Mouse (Mus musculus): ENCODE measurements around the gene Itgb5. TPM values are rescaled to one million over a fixed set of nuclear protein-coding genes. Genes with fewer than 3 reads are reported as not detected.

Gene Itgb5
- total RNA-seq, 2 experiments from 2014 or later = 25.9 to 27.8 TPM

DNA sequence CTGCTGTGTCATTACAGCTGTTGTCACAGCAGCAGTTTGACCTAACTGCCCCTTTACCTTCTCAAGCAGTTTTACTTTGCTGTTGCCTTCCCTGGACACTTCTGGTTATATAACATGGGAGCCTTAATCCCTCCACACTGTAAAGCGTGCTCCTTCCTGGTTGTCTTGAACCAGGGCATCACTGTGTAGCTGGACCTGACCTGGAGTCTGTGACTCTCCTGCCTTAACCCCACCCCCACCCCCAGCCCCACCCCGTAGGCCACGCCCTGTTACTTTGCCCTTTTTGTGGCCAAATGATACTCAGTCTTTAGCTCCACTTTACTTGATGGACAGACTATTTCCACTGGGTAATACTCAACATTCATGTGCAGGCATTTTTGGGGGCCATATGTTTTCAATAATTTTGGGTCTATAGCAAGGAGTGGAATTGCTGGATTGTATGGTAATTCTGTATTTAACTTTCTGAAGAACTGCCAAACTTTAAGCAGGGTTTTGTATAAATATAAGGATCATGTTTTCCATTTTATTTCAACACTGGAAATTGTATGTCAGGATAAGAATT, 40.8 kb downstream of the Itgb5 start:
- DNase-seq (ENCODE audit: extremely low spot score in 1 of 2, low spot score in 2 of 2) = no peak

GRCm38 (mm10) chr16:33870988-33871758, 41.7 kb downstream of the Itgb5 start:
- intact Hi-C loops (cut with DNase I) = no loop called here
- no peak for DNase-seq (ENCODE audit: extremely low spot score in 1 of 2, low spot score in 2 of 2)

More for the DNA sequence above, 40.8 kb downstream of the Itgb5 start:
- intact Hi-C loops (cut with DNase I) = no loop called here

GRCm38 (mm10) chr16:33871865-33872443, 42.5 kb downstream of the Itgb5 start:
- intact Hi-C loops (cut with DNase I) = no loop called here
- peak in 1 of 2 experiments; percentile 46 for DNase-seq (ENCODE audit: extremely low spot score in 1 of 2, low spot score in 2 of 2)

DNA sequence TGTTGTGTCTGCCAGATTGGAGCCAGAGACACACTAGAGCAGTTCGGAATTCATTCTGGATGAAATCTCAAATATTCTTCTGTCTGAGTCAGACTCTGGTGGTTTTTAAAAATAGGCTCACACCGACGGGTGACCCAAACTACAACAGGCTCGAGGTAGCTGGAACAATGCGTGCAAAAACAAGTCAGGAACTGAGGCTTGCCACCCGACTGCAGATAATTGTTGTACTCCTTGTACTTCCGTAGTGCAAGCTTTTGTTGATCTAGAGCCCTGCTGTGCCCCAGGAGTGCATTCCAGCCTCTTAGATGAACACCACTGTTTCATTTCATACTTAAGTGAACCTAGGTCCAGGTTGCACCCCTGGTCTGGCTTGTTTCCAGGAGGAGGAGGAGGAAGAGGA, 43.8 kb downstream of the Itgb5 start:
- intact Hi-C loops (cut with DNase I) = no loop called here
- DNase-seq (ENCODE audit: extremely low spot score in 1 of 2, low spot score in 2 of 2) = no peak

DNA sequence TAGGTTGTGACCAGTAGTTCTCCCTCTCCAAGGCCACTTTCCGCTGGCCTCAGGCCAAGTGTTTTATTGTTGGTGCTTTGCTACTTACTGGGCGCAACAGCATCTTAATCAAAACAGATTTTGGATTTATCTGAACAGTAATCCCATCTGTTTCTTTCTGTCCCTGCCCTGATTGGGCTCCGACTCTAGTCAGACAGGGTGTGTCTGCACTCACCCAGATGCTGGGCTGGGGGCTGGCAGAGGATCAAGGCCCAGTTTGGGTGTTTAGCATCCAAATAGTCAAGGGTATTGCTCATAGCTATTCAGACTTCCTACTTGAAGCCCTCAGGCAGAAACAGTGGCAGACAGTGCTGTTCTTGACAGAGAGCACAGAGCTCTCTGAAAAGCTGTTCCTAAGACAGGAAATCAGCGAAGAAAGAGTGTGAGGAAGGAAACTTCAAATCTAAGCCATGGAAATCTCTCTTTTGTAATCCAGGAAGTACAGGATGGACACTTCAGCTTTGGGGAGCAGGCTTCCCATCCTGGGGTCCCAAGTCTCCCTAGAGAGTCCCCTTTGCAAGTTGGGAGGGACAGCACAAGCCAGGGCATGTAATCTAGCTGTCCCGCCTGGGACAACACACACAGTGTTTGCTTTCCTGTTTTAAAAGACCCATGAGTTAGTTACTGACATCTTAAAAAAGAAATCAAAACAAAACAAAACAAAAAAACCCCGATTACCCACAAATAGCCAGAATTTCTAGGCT, 48.7 kb downstream of the Itgb5 start:
- peak in 1 of 2 experiments; percentile 66 for DNase-seq (ENCODE audit: extremely low spot score in 1 of 2, low spot score in 2 of 2)
- intact Hi-C loops (cut with DNase I) = no loop called here

- intact Hi-C loops (cut with DNase I) = no loop called here
- DNase-seq (ENCODE audit: extremely low spot score in 1 of 2, low spot score in 2 of 2) = no peak
Measured at GRCm38 (mm10) chr16:33879031-33879430, 49.6 kb downstream of the Itgb5 start.

GRCm38 (mm10) chr16:33879556-33879955, 50.1 kb downstream of the Itgb5 start:
- intact Hi-C loops (cut with DNase I) = no loop called here
- DNase-seq (ENCODE audit: extremely low spot score in 1 of 2, low spot score in 2 of 2) = no peak

DNA sequence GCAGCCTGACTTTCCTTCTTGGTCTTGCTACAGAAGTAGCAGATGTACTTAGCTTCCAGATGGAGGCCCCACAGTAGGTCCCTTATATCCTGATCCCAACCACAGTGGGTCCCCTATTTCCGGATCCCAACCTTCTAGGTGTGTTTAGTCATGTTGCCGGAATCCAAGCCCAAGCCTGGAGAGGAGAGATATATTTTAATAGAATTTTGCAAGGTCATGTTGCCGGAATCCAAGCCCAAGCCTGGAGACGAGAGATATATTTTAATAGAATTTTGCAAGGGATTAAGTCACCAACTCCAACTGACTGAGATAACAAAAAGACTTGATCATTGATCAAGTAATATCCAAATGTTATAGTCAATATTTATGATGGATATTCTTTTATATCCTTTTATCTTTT, 51.3 kb downstream of the Itgb5 start:
- intact Hi-C loops (cut with DNase I) = no loop called here
- no peak for DNase-seq (ENCODE audit: extremely low spot score in 1 of 2, low spot score in 2 of 2)

DNA sequence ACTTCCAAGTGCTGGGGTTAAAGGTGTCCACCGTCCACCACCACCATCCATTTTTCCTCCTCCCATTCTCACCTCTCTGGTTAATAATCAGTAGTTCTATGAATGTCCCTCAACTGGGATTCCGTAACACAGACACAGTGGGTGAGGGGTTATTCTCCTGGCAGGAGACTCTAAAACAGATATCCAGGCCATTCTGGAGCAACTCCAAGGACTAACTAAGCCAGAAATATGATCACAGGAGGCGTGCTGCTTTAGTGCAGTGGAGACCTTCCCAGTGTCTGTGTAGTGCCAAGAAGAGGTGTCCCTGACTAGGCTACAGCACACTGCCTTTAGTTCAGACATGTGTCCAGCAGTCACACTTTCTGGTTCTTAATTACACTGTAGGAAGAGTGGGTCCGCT, 53.1 kb downstream of the Itgb5 start:
- DNase-seq (ENCODE audit: extremely low spot score in 1 of 2, low spot score in 2 of 2) = no peak

DNA sequence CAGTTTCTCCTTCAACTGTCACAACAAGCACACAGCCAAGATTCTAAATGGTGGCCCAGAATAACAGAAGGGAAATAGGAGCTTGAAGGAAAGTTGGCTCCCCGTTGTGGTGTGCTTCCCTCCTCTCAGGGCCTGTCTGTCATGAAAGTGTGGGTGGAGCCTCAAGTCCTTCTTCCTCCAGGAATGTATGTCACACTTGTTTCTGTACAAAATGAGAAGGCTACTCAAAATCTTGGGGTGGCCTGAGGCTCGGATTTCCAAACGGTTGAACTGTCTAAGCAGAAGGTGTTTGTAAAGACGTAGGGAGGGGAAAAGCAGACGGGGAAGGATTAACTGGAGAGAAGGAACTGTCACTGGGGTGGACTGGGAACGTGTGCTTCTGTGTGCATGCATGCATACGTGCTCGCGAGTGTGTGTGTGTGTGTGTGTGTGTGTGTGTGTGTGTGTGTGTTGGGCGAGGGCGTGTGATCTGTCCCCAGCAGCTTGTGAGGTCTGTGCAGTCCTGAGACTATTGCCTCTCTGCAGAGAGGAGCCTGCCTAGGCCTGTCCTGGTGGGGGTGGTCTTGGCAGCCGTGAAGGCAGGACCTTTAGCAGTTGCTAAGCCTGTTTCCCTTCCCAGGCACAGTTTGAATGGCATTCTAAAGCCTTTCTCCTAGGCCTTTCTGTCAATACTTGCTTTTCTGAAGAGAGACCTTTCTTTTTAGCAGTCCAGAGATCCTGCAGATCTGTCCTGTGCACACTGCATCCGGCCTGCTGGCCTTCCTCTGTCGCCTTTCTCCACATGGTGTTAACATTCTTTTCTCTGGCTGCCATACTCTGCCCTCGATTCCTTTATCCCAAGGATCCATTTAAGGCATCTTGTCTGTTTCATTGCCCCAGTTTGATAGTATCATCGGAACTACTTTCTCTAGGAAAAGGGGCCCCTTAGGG, 53.8 kb downstream of the Itgb5 start:
- intact Hi-C loops (cut with DNase I) = no loop called here
- peak; percentile 49 to 58 for DNase-seq (ENCODE audit: extremely low spot score in 1 of 2, low spot score in 2 of 2)

More for the DNA sequence above, 53.1 kb downstream of the Itgb5 start:
- intact Hi-C loops (cut with DNase I) = no loop called here

DNA sequence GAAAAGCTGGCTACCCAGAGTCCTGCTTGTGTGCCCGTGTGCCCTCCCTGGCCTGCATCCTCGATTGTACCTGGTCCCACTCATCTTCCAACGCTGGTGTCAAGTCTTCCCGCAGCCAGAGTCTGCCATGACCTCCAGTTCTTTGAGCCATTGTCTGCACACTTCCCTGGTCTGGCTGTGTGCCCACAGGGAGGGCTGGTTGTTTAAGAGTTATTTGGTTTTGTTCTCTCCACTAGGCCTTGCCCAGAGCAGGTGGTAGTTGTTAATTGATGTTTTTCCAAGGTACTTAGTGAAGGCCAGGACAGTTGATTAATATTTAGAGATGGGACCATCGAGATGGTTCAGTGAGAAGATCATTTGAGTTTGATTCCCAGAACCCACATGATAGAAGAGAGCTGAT, 54.7 kb downstream of the Itgb5 start:
- no peak for DNase-seq (ENCODE audit: extremely low spot score in 1 of 2, low spot score in 2 of 2)
- intact Hi-C loops (cut with DNase I) = no loop called here

DNA sequence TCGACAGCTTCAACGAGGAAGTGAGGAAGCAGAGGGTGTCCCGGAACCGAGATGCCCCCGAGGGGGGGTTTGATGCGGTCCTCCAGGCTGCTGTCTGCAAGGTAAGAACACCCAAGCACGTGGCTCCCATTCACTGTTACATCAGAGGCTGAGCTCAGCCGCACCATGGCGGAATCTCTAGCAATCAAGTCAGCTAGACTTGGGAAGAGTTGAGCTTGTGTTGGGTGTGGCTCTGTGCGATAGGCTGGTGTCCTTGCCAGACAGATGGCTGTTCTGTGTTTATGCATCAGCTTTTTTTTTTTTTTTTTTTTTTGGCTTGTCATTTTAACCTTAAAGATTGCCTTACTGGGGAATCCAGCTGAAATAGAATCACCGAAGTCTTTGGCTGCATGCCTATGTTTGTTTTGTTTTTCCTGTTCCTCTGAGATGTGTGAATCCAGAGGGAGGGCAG, 55.6 kb downstream of the Itgb5 start:
- intact Hi-C loops (cut with DNase I) = no loop called here
- peak in 1 of 2 experiments; percentile 37 for DNase-seq (ENCODE audit: extremely low spot score in 1 of 2, low spot score in 2 of 2)

DNA sequence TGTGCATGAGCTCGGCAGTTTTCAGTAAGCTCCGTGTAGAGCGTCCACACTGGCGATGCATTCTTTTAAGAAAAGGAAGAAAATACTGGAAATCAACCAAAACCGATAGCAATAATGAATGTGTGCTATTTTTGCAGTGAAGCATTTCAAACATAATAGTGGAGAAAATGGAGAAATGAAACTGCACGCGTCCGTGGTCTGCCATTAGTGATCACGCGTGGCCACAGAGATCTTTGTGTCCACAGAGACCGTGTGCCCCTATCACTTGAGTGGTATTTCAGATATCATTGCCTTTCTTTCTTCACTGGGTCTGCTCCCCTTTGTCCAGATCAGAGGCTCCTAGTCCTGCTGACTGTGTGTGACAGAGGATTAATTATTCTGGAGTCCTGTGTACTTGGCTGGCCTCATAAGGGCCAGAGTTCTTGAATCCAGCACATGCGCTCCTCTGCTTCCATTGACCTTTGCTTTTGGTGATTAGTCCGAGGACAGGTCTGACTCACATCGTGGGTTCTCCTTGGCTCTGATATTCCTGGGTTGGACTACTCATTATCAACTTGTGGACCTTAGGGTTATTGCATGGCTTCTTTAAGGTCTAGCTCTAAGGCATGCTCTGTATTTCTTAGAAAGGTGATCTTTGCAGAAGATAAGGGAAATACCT, 56.3 kb downstream of the Itgb5 start:
- no peak for DNase-seq (ENCODE audit: extremely low spot score in 1 of 2, low spot score in 2 of 2)
- intact Hi-C loops (cut with DNase I) = no loop called here

GRCm38 (mm10) chr16:33886665-33887064, 57.2 kb downstream of the Itgb5 start:
- DNase-seq (ENCODE audit: extremely low spot score in 1 of 2, low spot score in 2 of 2) = no peak
- intact Hi-C loops (cut with DNase I) = no loop called here

GRCm38 (mm10) chr16:33887981-33888380, 58.5 kb downstream of the Itgb5 start:
- DNase-seq (ENCODE audit: extremely low spot score in 1 of 2, low spot score in 2 of 2) = no peak
- intact Hi-C loops (cut with DNase I) = no loop called here

DNA sequence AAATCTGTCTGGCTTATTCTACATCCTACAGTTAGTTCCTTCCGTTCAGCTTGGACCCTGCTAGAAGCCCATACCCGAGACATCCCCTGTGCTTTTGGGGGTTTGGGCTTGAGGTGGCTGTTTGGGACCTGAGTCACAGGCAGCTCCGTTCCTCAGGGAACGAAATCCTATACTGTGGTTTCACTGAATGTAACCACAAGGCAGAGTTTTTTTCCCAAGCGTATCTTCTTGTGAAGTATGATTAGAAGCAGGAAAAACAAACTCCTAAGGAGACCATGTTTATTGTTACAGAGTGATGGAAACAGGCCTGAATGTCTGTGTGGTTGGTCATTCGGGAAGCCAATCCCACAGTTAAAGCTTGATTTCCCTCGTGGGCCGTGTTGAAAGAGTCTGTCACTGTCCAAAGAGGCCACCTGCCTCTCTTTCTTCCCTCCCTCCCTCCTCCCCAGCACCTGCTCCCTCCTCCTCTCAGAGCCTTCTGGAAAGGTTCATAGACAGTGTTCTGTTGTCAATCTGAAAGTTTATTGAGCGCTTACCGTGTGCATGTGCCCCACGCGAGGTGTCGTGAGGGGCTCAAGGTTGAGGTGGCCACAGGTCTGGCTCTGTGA, 59.6 kb downstream of the Itgb5 start:
- DNase-seq (ENCODE audit: extremely low spot score in 1 of 2, low spot score in 2 of 2) = no peak
- intact Hi-C loops (cut with DNase I) = no loop called here

DNA sequence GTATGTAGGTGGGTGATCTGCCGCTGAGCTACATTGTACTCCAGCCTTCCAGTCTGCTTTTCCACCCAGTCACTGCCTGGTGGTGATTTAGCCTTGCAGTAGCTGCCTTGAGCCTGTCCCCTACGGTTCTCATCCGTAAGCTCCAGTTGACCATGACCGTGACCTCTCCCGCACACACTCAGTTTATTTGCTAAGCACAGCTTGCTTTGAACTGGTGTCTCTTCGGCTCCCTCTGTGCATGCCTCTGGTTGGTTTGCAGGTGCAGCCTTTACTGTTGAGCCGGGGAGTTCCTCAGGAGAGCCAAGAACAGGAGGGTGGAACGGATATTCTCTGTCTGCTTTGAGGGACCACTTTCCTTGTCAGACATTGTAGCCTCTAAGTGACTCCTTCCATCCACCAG, 61.6 kb downstream of the Itgb5 start:
- intact Hi-C loops (cut with DNase I) = no loop called here
- no peak for DNase-seq (ENCODE audit: extremely low spot score in 1 of 2, low spot score in 2 of 2)
